Mouse (Mus musculus) MEL (cell line): ENCODE results near the gene Vash2. TPM values are rescaled to one million over a fixed set of nuclear protein-coding genes. Genes with fewer than 3 reads are reported as not detected.

Experiments used
- DNase-seq: peaks from one replicate; pipeline ENCODE4 v3.0.0; 2011; ENCODE audit warnings: low read depth, low spot score
- H3K27ac ChIP-seq: 2 replicates; pipeline ENCODE4 v1.5.1; 2012; ENCODE audit warnings: low read depth, mild to moderate bottlenecking, control low read depth, low read length, moderate library complexity; ENCODE audit not compliant: control insufficient read depth
- H3K27me3 ChIP-seq, 2 experiments: fragments of 150-350 bp in 1 of 2; sonication (generic) in 1 of 2; 2 replicates each; pipeline ENCODE4 v1.6.1; 2012; ENCODE audit warnings: low read length in 2 of 2, mild to moderate bottlenecking in 2 of 2, improper control_type of control experiment in 1 of 2, moderate library complexity in 1 of 2; ENCODE audit not compliant: insufficient read depth in 2 of 2, control insufficient read depth in 1 of 2
- H3K36me3 ChIP-seq, 2 experiments: 2 replicates each; pipeline ENCODE4 v1.6.1; 2012 to 2014; ENCODE audit warnings: low read length in 2 of 2, improper control_type of control experiment in 1 of 2, inconsistent platforms in 1 of 2, mild to moderate bottlenecking in 1 of 2; ENCODE audit not compliant: insufficient read depth in 2 of 2, control insufficient read depth in 1 of 2
- H3K4me1 ChIP-seq, 2 experiments: fragments of 150-350 bp in 1 of 2; sonication (generic) in 1 of 2; 2 replicates each; pipeline ENCODE4 v1.6.1; 2012; ENCODE audit warnings: low read length in 2 of 2, improper control_type of control experiment in 1 of 2, mild to moderate bottlenecking in 1 of 2; ENCODE audit not compliant: insufficient read depth in 2 of 2, control insufficient read depth in 1 of 2
- H3K4me3 ChIP-seq, 2 experiments: fragments of 150-350 bp in 1 of 2; sonication (generic) in 1 of 2; 2 replicates each; pipeline ENCODE4 v1.5.1; 2012; ENCODE audit warnings: low read depth in 2 of 2, low read length in 2 of 2, mild to moderate bottlenecking in 2 of 2, moderate library complexity in 2 of 2, control low read depth in 1 of 2, improper control_type of control experiment in 1 of 2; ENCODE audit not compliant: control insufficient read depth in 1 of 2, insufficient read depth in 1 of 2
- H3K79me2 ChIP-seq: 2 replicates; pipeline ENCODE4 v1.6.1; 2012; ENCODE audit warnings: mild to moderate bottlenecking, low read length, moderate library complexity; ENCODE audit not compliant: control insufficient read depth, poor library complexity, insufficient read depth
- H3K9ac ChIP-seq: 2 replicates; pipeline ENCODE4 v1.6.1; 2012; ENCODE audit warnings: low read depth, mild to moderate bottlenecking, control low read depth, low read length, moderate library complexity; ENCODE audit not compliant: control insufficient read depth, poor library complexity, severe bottlenecking
- H3K9me3 ChIP-seq: fragments of 150-350 bp; sonication (generic); replicated peaks from 2 replicates; pipeline ENCODE4 v1.6.1; 2012; ENCODE audit warnings: mild to moderate bottlenecking, low read length, improper control_type of control experiment, moderate library complexity; ENCODE audit not compliant: insufficient read depth
- CTCF ChIP-seq, 3 experiments: IDR thresholded peaks in 2 of 3; conservative IDR thresholded peaks in 1 of 3; 2 replicates each; pipeline ENCODE4 v1.5.1; 2011 to 2012; ENCODE audit warnings: low read length in 3 of 3, low read depth in 2 of 3, mild to moderate bottlenecking in 2 of 3, improper control_type of control experiment in 1 of 3, inconsistent platforms in 1 of 3, mixed read lengths in 1 of 3, moderate library complexity in 1 of 3; ENCODE audit not compliant: control insufficient read depth in 1 of 3, insufficient read depth in 1 of 3, poor library complexity in 1 of 3, severe bottlenecking in 1 of 3
- ELF1 ChIP-seq: IDR thresholded peaks from 2 replicates; pipeline ENCODE4 v1.6.1; 2014; ENCODE audit warnings: low read depth, mild to moderate bottlenecking, inconsistent platforms, low read length, improper control_type of control experiment, moderate library complexity
- EP300 ChIP-seq, 2 experiments: IDR thresholded peaks; 2 replicates each; pipeline ENCODE4 v1.6.1; 2011; ENCODE audit warnings: improper control_type of control experiment in 2 of 2, low read length in 2 of 2, low read depth in 1 of 2, mild to moderate bottlenecking in 1 of 2
- GABPA ChIP-seq: IDR thresholded peaks from 2 replicates; pipeline ENCODE4 v1.6.1; 2012; ENCODE audit warnings: low read depth, mild to moderate bottlenecking, inconsistent platforms, low read length, improper control_type of control experiment, moderate library complexity
- GATA1 ChIP-seq: IDR thresholded peaks from 2 replicates; pipeline ENCODE4 v1.6.1; 2011; ENCODE audit warnings: low read depth, low read length, improper control_type of control experiment
- HCFC1 ChIP-seq: IDR thresholded peaks from 2 replicates; pipeline ENCODE4 v1.6.1; 2012; ENCODE audit warnings: low read depth, mild to moderate bottlenecking, inconsistent platforms, low read length, improper control_type of control experiment, moderate library complexity
- JUND ChIP-seq: IDR thresholded peaks from 2 replicates; pipeline ENCODE4 v1.6.1; 2011; ENCODE audit warnings: low read depth, mild to moderate bottlenecking, improper control_type of control experiment, low read length
- KAT2A ChIP-seq: conservative IDR thresholded peaks from 2 replicates; pipeline ENCODE4 v1.6.1; 2012; ENCODE audit warnings: low read depth, low read length, improper control_type of control experiment, inconsistent platforms
- MAFK ChIP-seq: IDR thresholded peaks from 2 replicates; pipeline ENCODE4 v1.6.1; 2011; ENCODE audit warnings: low read depth, mild to moderate bottlenecking, low read length, improper control_type of control experiment, borderline replicate concordance
- MAZ ChIP-seq: IDR thresholded peaks from 2 replicates; pipeline ENCODE4 v1.6.1; 2012; ENCODE audit warnings: low read depth, mild to moderate bottlenecking, inconsistent platforms, low read length, improper control_type of control experiment
- MEF2A ChIP-seq: IDR thresholded peaks from 2 replicates; pipeline ENCODE4 v1.6.1; 2014; ENCODE audit warnings: low read depth, mild to moderate bottlenecking, inconsistent platforms, low read length, improper control_type of control experiment; ENCODE audit not compliant: poor library complexity, insufficient replicate concordance, severe bottlenecking; ENCODE audit errors: extremely low read depth
- MYB ChIP-seq: IDR thresholded peaks from 2 replicates; pipeline ENCODE4 v1.6.1; 2011; ENCODE audit warnings: mild to moderate bottlenecking, low read depth, low read length, improper control_type of control experiment
- MYC ChIP-seq: IDR thresholded peaks from 2 replicates; pipeline ENCODE4 v1.6.1; 2011; ENCODE audit warnings: low read depth, mild to moderate bottlenecking, low read length, improper control_type of control experiment, moderate library complexity
- NRF1 ChIP-seq: IDR thresholded peaks from 2 replicates; pipeline ENCODE4 v1.6.1; 2014; ENCODE audit warnings: low read depth, mild to moderate bottlenecking, inconsistent platforms, low read length, improper control_type of control experiment, moderate library complexity; ENCODE audit not compliant: poor library complexity, insufficient read depth, severe bottlenecking
- POLR2AphosphoS2 ChIP-seq: IDR thresholded peaks from 2 replicates; pipeline ENCODE4 v1.6.1; 2011; ENCODE audit warnings: low read length, improper control_type of control experiment
- POLR2AphosphoS5 ChIP-seq: IDR thresholded peaks from 2 replicates; pipeline ENCODE4 v1.6.1; 2012; ENCODE audit warnings: low read depth, borderline replicate concordance, mild to moderate bottlenecking, inconsistent platforms, low read length, moderate library complexity, mixed read lengths
- RAD21 ChIP-seq: IDR thresholded peaks from 2 replicates; pipeline ENCODE4 v1.6.1; 2011; ENCODE audit warnings: mild to moderate bottlenecking, low read depth, low read length, improper control_type of control experiment
- RCOR1 ChIP-seq: IDR thresholded peaks from 2 replicates; pipeline ENCODE4 v1.6.1; 2012; ENCODE audit warnings: low read depth, mild to moderate bottlenecking, inconsistent platforms, low read length, improper control_type of control experiment
- SMC3 ChIP-seq: IDR thresholded peaks from 2 replicates; pipeline ENCODE4 v1.6.1; 2011; ENCODE audit warnings: low read depth, low read length, improper control_type of control experiment
- TAL1 ChIP-seq: IDR thresholded peaks from 2 replicates; pipeline ENCODE4 v1.6.1; 2012; ENCODE audit warnings: mild to moderate bottlenecking, inconsistent platforms, low read length, moderate library complexity, mixed read lengths
- TBP ChIP-seq: IDR thresholded peaks from 2 replicates; pipeline ENCODE4 v1.8.0; 2011; ENCODE audit warnings: low read depth, low read length, improper control_type of control experiment
- TCF12 ChIP-seq: IDR thresholded peaks from 2 replicates; pipeline ENCODE4 v1.6.1; 2014; ENCODE audit warnings: low read depth, mild to moderate bottlenecking, inconsistent platforms, low read length, improper control_type of control experiment, moderate library complexity
- UBTF ChIP-seq: IDR thresholded peaks from 2 replicates; pipeline ENCODE4 v1.6.1; 2012; ENCODE audit warnings: low read depth, mild to moderate bottlenecking, inconsistent platforms, low read length, improper control_type of control experiment, moderate library complexity, borderline replicate concordance; ENCODE audit not compliant: insufficient read depth
- ZC3H11A ChIP-seq: IDR thresholded peaks from 2 replicates; pipeline ENCODE4 v1.6.1; 2012; ENCODE audit warnings: low read depth, mild to moderate bottlenecking, inconsistent platforms, low read length, improper control_type of control experiment
- ZKSCAN1 ChIP-seq: IDR thresholded peaks from 2 replicates; pipeline ENCODE4 v1.6.1; 2012; ENCODE audit warnings: low read depth, mild to moderate bottlenecking, inconsistent platforms, low read length, improper control_type of control experiment, moderate library complexity
- ZMIZ1 ChIP-seq: IDR thresholded peaks from 2 replicates; pipeline ENCODE4 v1.6.1; 2012; ENCODE audit warnings: low read depth, mild to moderate bottlenecking, inconsistent platforms, low read length, improper control_type of control experiment, moderate library complexity
- ZNF384 ChIP-seq: IDR thresholded peaks from 2 replicates; pipeline ENCODE4 v1.6.1; 2012; ENCODE audit warnings: low read depth, mild to moderate bottlenecking, inconsistent platforms, low read length, improper control_type of control experiment
- polyA plus RNA-seq, 2 experiments: library from polyadenylated mRNA; stranded (reverse) in 1 of 2; unstranded in 1 of 2; fragments of >175 nt in 1 of 2; fragments of >200 nt in 1 of 2; gene quantifications; 2 replicates each; pipeline versions ENCODE4 v1.2.1 to v1.2.4; 2012; ENCODE audit warnings: low replicate concordance in 2 of 2, low read depth in 1 of 2; ENCODE audit not compliant: insufficient read length in 2 of 2, insufficient read depth in 1 of 2, missing spikeins in 1 of 2
- total RNA-seq: library from RNA; depleted of rRNA; stranded (reverse); fragments of 300-350 nt; gene quantifications from 2 replicates; pipeline ENCODE4 v1.2.3, GENCODE M21; 2012

Vash2 gene
- total and polyA plus RNA-seq, 3 experiments, result 2.6 to 9.8 TPM; not detected in 1

DNA sequence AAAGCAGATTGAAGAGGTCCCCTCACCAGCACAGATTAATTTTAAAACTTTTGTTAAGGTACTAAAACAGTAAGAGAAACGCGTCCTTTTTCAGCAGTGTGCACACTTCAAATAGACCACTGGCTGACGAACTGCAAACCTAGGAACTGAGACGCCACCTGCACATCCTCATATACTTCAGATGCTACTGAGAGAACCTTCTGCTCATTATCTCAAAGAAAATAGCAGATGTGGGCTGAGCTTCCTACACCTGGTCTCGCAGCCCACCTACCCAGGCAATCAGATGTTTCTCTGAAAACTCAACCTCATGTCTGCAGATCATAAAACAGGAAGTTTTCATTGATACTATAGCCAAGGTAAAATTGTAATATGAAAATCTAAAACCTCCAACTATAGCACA lies 40.7 kb upstream of the Vash2 start:
- Histone ChIP-seq H3K27me3 (no peaks in the 10 kb centered on the region), H3K79me2 (peaks cover 8% of the 10 kb centered on the region), H3K36me3 (peaks cover 4 to 11% of the 10 kb centered on the region in 2 experiments), H3K9ac (no peak overlapping the region), H3K4me1 (peaks cover 2 to 4% of the 10 kb centered on the region in 2 experiments; a peak in 3 of 4 replicates), H3K9me3 (no peaks in the 10 kb centered on the region), H3K27ac (no peak overlapping the region), H3K4me3 (no peak overlapping the region)
- DNase-seq, result no peak
- no peak for TF ChIP-seq ZKSCAN1
- no peak for TF ChIP-seq MEF2A
- no peak for TF ChIP-seq RAD21
- no peak for TF ChIP-seq ZC3H11A
- TF ChIP-seq MAZ, result no peak
- TF ChIP-seq NRF1, result no peak
- TF ChIP-seq TBP, result no peak
- TF ChIP-seq MYB, result no peak
- TF ChIP-seq GABPA, result no peak
- TF ChIP-seq EP300 (IDR thresholded peaks at IDR 0.05; ENCODE audit: low read depth in 1 of 2, low read length in 2 of 2), result no peak
- TF ChIP-seq GATA1, result no peak
- TF ChIP-seq MAFK, result no peak
- TF ChIP-seq ZMIZ1, result no peak
- no peak for TF ChIP-seq KAT2A
- TF ChIP-seq UBTF, result no peak
- TF ChIP-seq TCF12, result no peak
- TF ChIP-seq HCFC1, result no peak

GRCm38 (mm10) chr1:191014271-191014670 lies 35.2 kb upstream of the Vash2 start:
- no peaks in the 10 kb centered on the region for H3K79me2 ChIP-seq
- no peak overlapping the region for H3K27ac ChIP-seq
- TF ChIP-seq POLR2AphosphoS2 (no peak), POLR2AphosphoS5 (no peak), ELF1 (no peak), NRF1 (no peak), TAL1 (no peak), KAT2A (no peak), MEF2A (no peak), RCOR1 (no peak), GABPA (no peak), EP300 (IDR thresholded peaks at IDR 0.05; ENCODE audit: low read depth in 1 of 2, low read length in 2 of 2) (no peak), CTCF (IDR thresholded peaks at IDR 0.05 in 2 of 3, conservative IDR thresholded peaks at IDR 0.05 in 1 of 3; ENCODE audit: control insufficient read depth in 1 of 3, insufficient read depth in 1 of 3, low read depth in 2 of 3, low read length in 3 of 3, poor library complexity in 1 of 3, severe bottlenecking in 1 of 3) (no peak), MAZ (no peak), ZNF384 (no peak), SMC3 (no peak), JUND (no peak), TBP (no peak), HCFC1 (no peak), ZC3H11A (no peak), MYC (no peak)
- H3K4me1 ChIP-seq, result no peaks in the 10 kb centered on the region
- H3K9ac ChIP-seq, result no peak overlapping the region
- H3K4me3 ChIP-seq, result no peak overlapping the region
- DNase-seq, result no peak
- H3K27me3 ChIP-seq, result no peaks in the 10 kb centered on the region
- H3K36me3 ChIP-seq, result peaks cover 4 to 5% of the 10 kb centered on the region in 2 experiments
- H3K9me3 ChIP-seq, result no peaks in the 10 kb centered on the region
